Mouse (Mus musculus) intestine, embryonic 15.5 days (tissue): Measurements from ENCODE around the gene Anln. TPM values are rescaled to one million over a fixed set of nuclear protein-coding genes. Genes with fewer than 3 reads are reported as not detected.

Experiments used
- ATAC-seq: fragments of 200-750 bp; cut with Nextera tagmentation; 2 replicates; pipeline ENCODE4 v1.8.0; 2017; ENCODE audit warnings: moderate TSS enrichment, moderate library complexity
- H3K27ac ChIP-seq: fragments of 300-500 bp; sonication (generic); 2 replicates; pipeline ENCODE4 v1.5.1; 2015; ENCODE audit warnings: mild to moderate bottlenecking, inconsistent platforms
- H3K27me3 ChIP-seq: fragments of 300-500 bp; sonication (generic); replicated peaks from 2 replicates; pipeline ENCODE4 v1.6.1; 2015; ENCODE audit warnings: inconsistent platforms
- H3K36me3 ChIP-seq: fragments of 300-500 bp; sonication (generic); 2 replicates; pipeline ENCODE4 v1.6.1; 2015; ENCODE audit warnings: inconsistent platforms
- H3K4me1 ChIP-seq: fragments of 300-500 bp; sonication (generic); replicated peaks from 2 replicates; pipeline ENCODE4 v1.6.1; 2015; ENCODE audit warnings: inconsistent platforms
- H3K4me2 ChIP-seq: fragments of 300-500 bp; sonication (generic); replicated peaks from 2 replicates; pipeline ENCODE4 v1.6.1; 2015; ENCODE audit warnings: mild to moderate bottlenecking, inconsistent platforms
- H3K4me3 ChIP-seq: fragments of 300-500 bp; sonication (generic); replicated peaks from 2 replicates; pipeline ENCODE4 v1.5.1; 2015; ENCODE audit warnings: inconsistent platforms
- H3K9ac ChIP-seq: fragments of 300-500 bp; sonication (generic); 2 replicates; pipeline ENCODE4 v1.6.1; 2015; ENCODE audit warnings: inconsistent platforms
- H3K9me3 ChIP-seq: fragments of 300-500 bp; sonication (generic); 2 replicates; pipeline ENCODE4 v1.6.1; 2016; ENCODE audit warnings: inconsistent platforms
- WGBS: fragments of 180-500 bp; shearing (Covaris S2); methylation state at CpG from one replicate; pipeline ENCODE4 v1.1.7; 2015; 5-methylcytosine and 5-hydroxymethylcytosine counted together
- polyA plus RNA-seq: library from polyadenylated mRNA; unstranded; fragments of >200 nt; fragmentation: Nextera tagmentation; extraction: Ambion mirVana; gene quantifications from 2 replicates; pipeline ENCODE4 v1.2.1, GENCODE M21; 2015

Anln gene
- polyA plus RNA-seq, 1 experiment from 2014 or later, result 42.4 TPM

- Histone ChIP-seq H3K9me3 (no peaks in the 10 kb centered on the region), H3K9ac (no peak overlapping the region), H3K27me3 (no peaks in the 10 kb centered on the region), H3K4me3 (no peak overlapping the region), H3K36me3 (no peaks in the 10 kb centered on the region), H3K4me1 (peaks cover 10% of the 10 kb centered on the region; the same call in 1 of the 2 replicates), H3K4me2 (no peak overlapping the region), H3K27ac (no peak overlapping the region)
- WGBS, result 72% methylated on average over 5 of the region's 5 CpGs
- ATAC-seq, result no peak
Observed at GRCm38 (mm10) chr9:22390390-22390789, 1.4 kb upstream of the Anln start.

- no peaks in the 10 kb centered on the region for H3K36me3 ChIP-seq
- H3K4me1 ChIP-seq, result peaks cover 10% of the 10 kb centered on the region; the same call in 1 of the 2 replicates
- H3K4me2 ChIP-seq, result peak overlapping the region; percentile 91
- 0 out of 2 replicates have a peak overlapping the region, but pooled peaks have one; percentile 64 for H3K4me3 ChIP-seq
- H3K9me3 ChIP-seq, result no peaks in the 10 kb centered on the region
- peak overlapping the region; percentile 88; the same call in 1 of the 2 replicates for H3K9ac ChIP-seq
- WGBS, result 60% methylated on average over 6 of the region's 6 CpGs
- no peak overlapping the region for H3K27ac ChIP-seq
- ATAC-seq, result no peak
- H3K27me3 ChIP-seq, result no peaks in the 10 kb centered on the region
Observed at GRCm38 (mm10) chr9:22389736-22390245, 803 bp upstream of the Anln start.

GRCm38 (mm10) chr9:22388401-22388980 is 497 bp downstream of the Anln start:
- Histone ChIP-seq H3K9ac (peak overlapping the region; percentile 86), H3K4me2 (peak overlapping the region; percentile 91), H3K9me3 (no peaks in the 10 kb centered on the region), H3K4me3 (peak overlapping the region; percentile 64), H3K27ac (peak overlapping the region; percentile 94), H3K27me3 (no peaks in the 10 kb centered on the region), H3K4me1 (peaks cover 10% of the 10 kb centered on the region; the same call in 1 of the 2 replicates), H3K36me3 (no peaks in the 10 kb centered on the region)
- under 1% methylated on average over 41 of the region's 41 CpGs for WGBS
- peak; percentile 85 for ATAC-seq

- H3K9ac ChIP-seq, result peak overlapping the region; percentile 86
- H3K27me3 ChIP-seq, result no peaks in the 10 kb centered on the region
- WGBS, result 14% methylated on average over 6 of the region's 6 CpGs
- peak overlapping the region; percentile 64 for H3K4me3 ChIP-seq
- H3K4me1 ChIP-seq, result peaks cover 10% of the 10 kb centered on the region; the same call in 1 of the 2 replicates
- peak overlapping the region; percentile 91 for H3K4me2 ChIP-seq
- ATAC-seq, result no peak
- no peaks in the 10 kb centered on the region for H3K36me3 ChIP-seq
- H3K27ac ChIP-seq, result peak overlapping the region; percentile 94; the same call in 1 of the 2 replicates
- H3K9me3 ChIP-seq, result no peaks in the 10 kb centered on the region
Observed at GRCm38 (mm10) chr9:22387901-22388300, 1.1 kb downstream of the Anln start.

GRCm38 (mm10) chr9:22385890-22386289 is 3.1 kb downstream of the Anln start:
- no peak overlapping the region for H3K27ac ChIP-seq
- H3K4me1 ChIP-seq, result peaks cover 10% of the 10 kb centered on the region; the same call in 1 of the 2 replicates
- H3K9ac ChIP-seq, result no peak overlapping the region
- no peak for ATAC-seq
- 0 out of 2 replicates have a peak overlapping the region, but pooled peaks have one; percentile 35 for H3K4me2 ChIP-seq
- 68% methylated on average over 2 of the region's 2 CpGs for WGBS
- H3K9me3 ChIP-seq, result no peaks in the 10 kb centered on the region
- no peaks in the 10 kb centered on the region for H3K27me3 ChIP-seq
- no peak overlapping the region for H3K4me3 ChIP-seq
- peaks cover 9% of the 10 kb centered on the region; the same call in 1 of the 2 replicates for H3K36me3 ChIP-seq

GRCm38 (mm10) chr9:22376086-22376485 is 12.9 kb downstream of the Anln start:
- H3K27ac ChIP-seq, result no peak overlapping the region
- WGBS, result 84% methylated on average over 5 of the region's 5 CpGs
- H3K36me3 ChIP-seq, result peaks cover 41% of the 10 kb centered on the region
- H3K27me3 ChIP-seq, result no peaks in the 10 kb centered on the region
- no peak for ATAC-seq
- no peaks in the 10 kb centered on the region for H3K9me3 ChIP-seq
- no peaks in the 10 kb centered on the region for H3K4me1 ChIP-seq
- no peak overlapping the region for H3K4me2 ChIP-seq
- H3K9ac ChIP-seq, result no peak overlapping the region
- no peak overlapping the region for H3K4me3 ChIP-seq

GRCm38 (mm10) chr9:22372760-22373159 is 16.2 kb downstream of the Anln start:
- 98% methylated on average over 4 of the region's 4 CpGs for WGBS
- H3K9ac ChIP-seq, result no peak overlapping the region

GRCm38 (mm10) chr9:22368030-22368429 is 21.0 kb downstream of the Anln start:
- 81% methylated on average over 6 of the region's 6 CpGs for WGBS
- Histone ChIP-seq H3K9me3 (no peaks in the 10 kb centered on the region), H3K4me1 (no peaks in the 10 kb centered on the region), H3K27ac (no peak overlapping the region), H3K36me3 (peaks cover 35% of the 10 kb centered on the region), H3K4me2 (no peak overlapping the region), H3K27me3 (no peaks in the 10 kb centered on the region), H3K4me3 (no peak overlapping the region), H3K9ac (no peak overlapping the region)
- ATAC-seq, result no peak

More at GRCm38 (mm10) chr9:22372760-22373159, 16.2 kb downstream of the Anln start:
- no peak for ATAC-seq
- peaks cover 25% of the 10 kb centered on the region for H3K36me3 ChIP-seq
- no peak overlapping the region for H3K4me2 ChIP-seq
- no peaks in the 10 kb centered on the region for H3K9me3 ChIP-seq
- H3K27ac ChIP-seq, result no peak overlapping the region
- no peaks in the 10 kb centered on the region for H3K4me1 ChIP-seq
- no peak overlapping the region for H3K4me3 ChIP-seq
- no peaks in the 10 kb centered on the region for H3K27me3 ChIP-seq

GRCm38 (mm10) chr9:22366621-22367020 is 22.4 kb downstream of the Anln start:
- H3K4me1 ChIP-seq, result no peaks in the 10 kb centered on the region

GRCm38 (mm10) chr9:22366221-22366620 is 22.8 kb downstream of the Anln start:
- WGBS, result 94% methylated on average over 2 of the region's 2 CpGs
- Histone ChIP-seq H3K4me1 (no peaks in the 10 kb centered on the region), H3K27me3 (no peaks in the 10 kb centered on the region), H3K4me2 (no peak overlapping the region), H3K9ac (no peak overlapping the region), H3K36me3 (peaks cover 21% of the 10 kb centered on the region), H3K27ac (no peak overlapping the region), H3K9me3 (no peaks in the 10 kb centered on the region), H3K4me3 (no peak overlapping the region)
- ATAC-seq, result no peak

More at GRCm38 (mm10) chr9:22366621-22367020, 22.4 kb downstream of the Anln start:
- no peaks in the 10 kb centered on the region for H3K27me3 ChIP-seq
- no peak overlapping the region for H3K27ac ChIP-seq
- H3K36me3 ChIP-seq, result peaks cover 25% of the 10 kb centered on the region
- no peak for ATAC-seq
- H3K4me3 ChIP-seq, result no peak overlapping the region
- WGBS, result 93% methylated on average over 10 of the region's 10 CpGs
- no peak overlapping the region for H3K9ac ChIP-seq
- H3K9me3 ChIP-seq, result no peaks in the 10 kb centered on the region
- H3K4me2 ChIP-seq, result no peak overlapping the region

GRCm38 (mm10) chr9:22360916-22361315 is 28.1 kb downstream of the Anln start:
- Histone ChIP-seq H3K4me1 (no peaks in the 10 kb centered on the region), H3K9me3 (no peaks in the 10 kb centered on the region), H3K27me3 (no peaks in the 10 kb centered on the region), H3K4me2 (no peak overlapping the region), H3K9ac (no peak overlapping the region), H3K36me3 (peaks cover 35% of the 10 kb centered on the region), H3K27ac (no peak overlapping the region), H3K4me3 (no peak overlapping the region)
- 89% methylated on average over 6 of the region's 6 CpGs for WGBS
- ATAC-seq, result no peak

- H3K9ac ChIP-seq, result no peak overlapping the region
- 91% methylated on average over 3 of the region's 3 CpGs for WGBS
- peaks cover 31% of the 10 kb centered on the region for H3K36me3 ChIP-seq
- H3K4me1 ChIP-seq, result no peaks in the 10 kb centered on the region
- no peak overlapping the region for H3K4me2 ChIP-seq
- H3K4me3 ChIP-seq, result no peak overlapping the region
- no peak for ATAC-seq
- no peaks in the 10 kb centered on the region for H3K9me3 ChIP-seq
- no peak overlapping the region for H3K27ac ChIP-seq
- no peaks in the 10 kb centered on the region for H3K27me3 ChIP-seq
Observed at GRCm38 (mm10) chr9:22355919-22356318, 33.1 kb downstream of the Anln start.

GRCm38 (mm10) chr9:22353901-22354300 is 35.1 kb downstream of the Anln start:
- Histone ChIP-seq H3K4me1 (no peaks in the 10 kb centered on the region), H3K9me3 (no peaks in the 10 kb centered on the region), H3K4me2 (no peak overlapping the region), H3K27me3 (no peaks in the 10 kb centered on the region), H3K9ac (no peak overlapping the region), H3K36me3 (peaks cover 16% of the 10 kb centered on the region), H3K27ac (no peak overlapping the region), H3K4me3 (no peak overlapping the region)
- no peak for ATAC-seq
- 85% methylated on average over 5 of the region's 5 CpGs for WGBS
